8 mouse cellular contexts compared by ENCODE assay signal in genomic region chr14:20478385-20478784, GRCm38 (mm10). TPM values are rescaled to one million over a fixed set of nuclear protein-coding genes. Genes with fewer than 3 reads are reported as not detected.
DNase-seq lines count a peak whose midpoint lies in the region; ATAC-seq and TF ChIP-seq lines count a peak whose summit lies in the region.

No protein-coding gene starts in this region.

- H3K4me1 ChIP-seq in kidney, embryonic 14.5 days (ENCODE audit: control insufficient read depth, insufficient read depth, low read length), result peaks cover 12% of the 10 kb centered on the region; the same call in 1 of the 2 replicates
- peaks cover 15 to 20% of the 10 kb centered on the region in 2 experiments for H3K4me1 ChIP-seq in MEL (ENCODE audit: control insufficient read depth in 1 of 2, insufficient read depth in 2 of 2, low read length in 2 of 2)
- H3K4me1 ChIP-seq in hindbrain, postnatal 0 days (ENCODE audit: insufficient read depth, low read length), result 0 out of 2 replicates have a peak, but pooled peaks cover 4% of the 10 kb centered on the region
- H3K4me1 ChIP-seq in neural tube, embryonic 12.5 days, result peaks cover 8% of the 10 kb centered on the region; the same call in 1 of the 2 replicates

- TF ChIP-seq EP300 in MEL (IDR thresholded peaks at IDR 0.05; ENCODE audit: low read depth in 1 of 2, low read length in 2 of 2), result no peak; a peak in 2 of 4 replicates

- peak overlapping the region; percentile 72 for H3K4me2 ChIP-seq in kidney, embryonic 14.5 days (replicated peaks; ENCODE audit: low read depth, low read length)
- H3K4me2 ChIP-seq in hindbrain, postnatal 0 days (ENCODE audit: low read depth, low read length), result peak overlapping the region; percentile 61
- H3K4me2 ChIP-seq in neural tube, embryonic 12.5 days (replicated peaks), result peak overlapping the region; percentile 78; the same call in 1 of the 2 replicates

- TF ChIP-seq RAD21 in MEL (IDR thresholded peaks at IDR 0.05; ENCODE audit: low read depth, low read length), result no peak

- no peak overlapping the region for H3K9ac ChIP-seq in kidney, embryonic 14.5 days (ENCODE audit: low read depth, low read length)
- H3K9ac ChIP-seq in MEL (ENCODE audit: control insufficient read depth, low read depth, low read length, poor library complexity, severe bottlenecking), result peak overlapping the region; percentile 52
- H3K9ac ChIP-seq in hindbrain, postnatal 0 days (replicated peaks; ENCODE audit: low read length), result no peak overlapping the region
- no peak overlapping the region for H3K9ac ChIP-seq in neural tube, embryonic 12.5 days

- H3K4me3 ChIP-seq in kidney, embryonic 14.5 days (ENCODE audit: low read length), result peak overlapping the region; percentile 79; the same call in 1 of the 2 replicates
- peak overlapping the region; percentile 59 to 81 for H3K4me3 ChIP-seq in MEL (ENCODE audit: control insufficient read depth in 1 of 2, insufficient read depth in 1 of 2, low read depth in 2 of 2, low read length in 2 of 2)
- H3K4me3 ChIP-seq in hindbrain, postnatal 0 days (ENCODE audit: low read length), result peak overlapping the region; percentile 53; the same call in 1 of the 2 replicates
- no peak overlapping the region for H3K4me3 ChIP-seq in neural tube, embryonic 12.5 days

- H3K27me3 ChIP-seq in kidney, embryonic 14.5 days (ENCODE audit: control insufficient read depth, insufficient read depth, low read length), result no peaks in the 10 kb centered on the region
- no peaks in the 10 kb centered on the region for H3K27me3 ChIP-seq in MEL (ENCODE audit: control insufficient read depth in 1 of 2, insufficient read depth in 2 of 2, low read length in 2 of 2)
- H3K27me3 ChIP-seq in hindbrain, postnatal 0 days (ENCODE audit: insufficient read depth, low read length), result no peaks in the 10 kb centered on the region
- H3K27me3 ChIP-seq in neural tube, embryonic 12.5 days (replicated peaks), result peaks cover 7% of the 10 kb centered on the region; the same call in 1 of the 2 replicates

- ATAC-seq in kidney, embryonic 14.5 days (ENCODE audit: low FRiP score, low TSS enrichment), result no peak
- ATAC-seq in hindbrain, postnatal 0 days, result no peak
- ATAC-seq in neural tube, embryonic 12.5 days (ENCODE audit: low FRiP score, low read depth), result no peak
- ATAC-seq in monocyte, adult 5-6 weeks (replicated peaks; ENCODE audit: insufficient number of reproducible peaks, low FRiP score, low TSS enrichment, poor library complexity, severe bottlenecking), result no peak

- H3K9me3 ChIP-seq in kidney, embryonic 14.5 days (ENCODE audit: control insufficient read depth, low read length), result no peaks in the 10 kb centered on the region
- H3K9me3 ChIP-seq in MEL (replicated peaks; ENCODE audit: insufficient read depth, low read length), result no peaks in the 10 kb centered on the region
- H3K9me3 ChIP-seq in hindbrain, postnatal 0 days (ENCODE audit: low read length), result no peaks in the 10 kb centered on the region
- H3K9me3 ChIP-seq in neural tube, embryonic 12.5 days, result no peaks in the 10 kb centered on the region

- 0 out of 2 replicates have a peak, but pooled peaks cover 3% of the 10 kb centered on the region for H3K36me3 ChIP-seq in kidney, embryonic 14.5 days (ENCODE audit: control insufficient read depth, insufficient read depth, low read length)
- peaks cover 1 to 36% of the 10 kb centered on the region in 2 experiments for H3K36me3 ChIP-seq in MEL (ENCODE audit: control insufficient read depth in 1 of 2, insufficient read depth in 2 of 2, low read length in 2 of 2)
- H3K36me3 ChIP-seq in hindbrain, postnatal 0 days (ENCODE audit: insufficient read depth, low read length), result no peaks in the 10 kb centered on the region
- no peaks in the 10 kb centered on the region for H3K36me3 ChIP-seq in neural tube, embryonic 12.5 days

- no peak for TF ChIP-seq CTCF in MEL (IDR thresholded peaks at IDR 0.05 in 2 of 3, conservative IDR thresholded peaks at IDR 0.05 in 1 of 3; ENCODE audit: control insufficient read depth in 1 of 3, insufficient read depth in 1 of 3, low read depth in 2 of 3, low read length in 3 of 3, poor library complexity in 1 of 3, severe bottlenecking in 1 of 3)
- no peak for TF ChIP-seq CTCF in hindbrain, postnatal 0 days (IDR thresholded peaks at IDR 0.05; ENCODE audit: low read depth)

- TF ChIP-seq POLR2A in MEL (IDR thresholded peaks at IDR 0.05; ENCODE audit: control insufficient read depth in 1 of 2, insufficient read depth in 1 of 2, low read depth in 1 of 2, low read length in 2 of 2, poor library complexity in 1 of 2), result no peak

- H3K79me2 ChIP-seq in MEL (ENCODE audit: control insufficient read depth, insufficient read depth, low read length, poor library complexity), result peaks cover 15% of the 10 kb centered on the region

- H3K27ac ChIP-seq in kidney, embryonic 14.5 days (ENCODE audit: low read depth, low read length), result no peak overlapping the region
- peak overlapping the region; percentile 99 for H3K27ac ChIP-seq in MEL (ENCODE audit: control insufficient read depth, low read depth, low read length)
- H3K27ac ChIP-seq in hindbrain, postnatal 0 days, result no peak overlapping the region
- H3K27ac ChIP-seq in neural tube, embryonic 12.5 days, result no peak overlapping the region

- 43% methylated on average over 3 of the region's 3 CpGs for WGBS in kidney, embryonic 14.5 days
- WGBS in hindbrain, postnatal 0 days, result 59% methylated on average over 3 of the region's 3 CpGs
- WGBS in neural tube, embryonic 12.5 days, result 47% methylated on average over 3 of the region's 3 CpGs

- no peak for DNase-seq in kidney, adult 11 months
- DNase-seq in MEL (ENCODE audit: low read depth, low spot score), result no peak
- DNase-seq in hindbrain, postnatal 0 days (ENCODE audit: low spot score), result no peak
- DNase-seq in spleen, postnatal 10 days (ENCODE audit: low spot score in 2 of 2), result no peak
- no peak for DNase-seq in frontal cortex, adult 2 months (ENCODE audit: extremely low spot score in 1 of 2, low spot score in 1 of 2)

TF ChIP-seq in MEL, 35 proteins besides CTCF, POLR2A, EP300 and RAD21:
- TF ChIP-seq CHD1 (IDR thresholded peaks at IDR 0.05; ENCODE audit: low read depth, low read length) (no peak; the same call in 1 of the 2 replicates), NELFE (IDR thresholded peaks at IDR 0.05; ENCODE audit: low read depth, low read length) (no peak), ZMIZ1 (IDR thresholded peaks at IDR 0.05; ENCODE audit: low read depth, low read length) (no peak), ETS1 (IDR thresholded peaks at IDR 0.05; ENCODE audit: low read depth, low read length) (no peak), GABPA (IDR thresholded peaks at IDR 0.05; ENCODE audit: low read depth, low read length) (no peak), POLR2AphosphoS2 (IDR thresholded peaks at IDR 0.05; ENCODE audit: low read length) (no peak), MAFK (IDR thresholded peaks at IDR 0.05; ENCODE audit: borderline replicate concordance, low read depth, low read length) (no peak), GATA1 (IDR thresholded peaks at IDR 0.05; ENCODE audit: low read depth, low read length) (no peak), UBTF (IDR thresholded peaks at IDR 0.05; ENCODE audit: borderline replicate concordance, insufficient read depth, low read depth, low read length) (no peak), E2F4 (IDR thresholded peaks at IDR 0.05; ENCODE audit: borderline replicate concordance, low read depth, low read length) (no peak), USF1 (IDR thresholded peaks at IDR 0.05; ENCODE audit: low read depth, low read length) (0 out of 2 replicates have a peak, but pooled peaks have one; percentile 13), TAL1 (IDR thresholded peaks at IDR 0.05; ENCODE audit: low read length) (no peak), USF2 (IDR thresholded peaks at IDR 0.05; ENCODE audit: borderline replicate concordance in 1 of 2, insufficient read depth in 1 of 2, low read depth in 1 of 2, low read length in 2 of 2) (0 out of 4 replicates have a peak, but pooled peaks of 1 of the 2 experiments have one; percentile 4), ZKSCAN1 (IDR thresholded peaks at IDR 0.05; ENCODE audit: low read depth, low read length) (no peak)

RNA-seq across cellular contexts. Expression of gene Anxa7, which starts 1.5 kb away (rescaled TPM):
- polyA plus RNA-seq in kidney, embryonic 14.5 days (2014; fragmentation: Nextera tagmentation; extraction: Ambion mirVana), result 29.4 and 33.7 TPM in 2 replicates
- 44.8 and 52.0 TPM in 2 replicates for total RNA-seq in MEL (2012; rRNA removed)
- polyA plus RNA-seq in MEL (2012; ENCODE audit: insufficient read depth in 1 of 2, insufficient read length in 2 of 2, low read depth in 1 of 2, low replicate concordance in 2 of 2, missing spikeins in 1 of 2), result 10 to 100 TPM in 1 of 2 experiments, not detected in 1; 70.3 TPM
- total RNA-seq in hindbrain, postnatal 0 days (2014; rRNA removed), result 36.5 and 38.4 TPM in 2 replicates
- polyA plus RNA-seq in hindbrain, postnatal 0 days (2015; fragmentation: Nextera tagmentation; extraction: Ambion mirVana), result 19.8 and 20.5 TPM in 2 replicates
- 14.4 and 14.6 TPM in 2 replicates for polyA plus RNA-seq in neural tube, embryonic 12.5 days (2016; fragmentation: Nextera tagmentation; extraction: Ambion mirVana)
- 70.7 to 97.0 TPM (median 87.2 TPM) in 3 replicates for total RNA-seq in monocyte, adult 5-6 weeks (2017)
- polyA plus RNA-seq in frontal cortex, adult 2 months (2012; rRNA removed), result 72.6 TPM in 2 replicates

RNA-seq across cellular contexts. Expression of gene Mss51, which starts 18.3 kb away (rescaled TPM):
- polyA plus RNA-seq in kidney, embryonic 14.5 days (2014; fragmentation: Nextera tagmentation; extraction: Ambion mirVana), result 1.0 and 2.0 TPM in 2 replicates
- 0.42 and 0.62 TPM in 2 replicates for total RNA-seq in MEL (2012; rRNA removed)
- polyA plus RNA-seq in MEL (2012; ENCODE audit: insufficient read depth in 1 of 2, insufficient read length in 2 of 2, low read depth in 1 of 2, low replicate concordance in 2 of 2, missing spikeins in 1 of 2), result 1 to 10 TPM in 1 of 2 experiments, not detected in 1; 1.1 TPM
- 0.11 and 0.26 TPM in 2 replicates for total RNA-seq in hindbrain, postnatal 0 days (2014; rRNA removed)
- polyA plus RNA-seq in hindbrain, postnatal 0 days (2015; fragmentation: Nextera tagmentation; extraction: Ambion mirVana), result 0.08 and 0.19 TPM in 2 replicates
- 0.98 and 1.4 TPM in 2 replicates for polyA plus RNA-seq in neural tube, embryonic 12.5 days (2016; fragmentation: Nextera tagmentation; extraction: Ambion mirVana)
- 0.43 to 1.9 TPM in 2 of 3 replicates, not detected in the other for total RNA-seq in monocyte, adult 5-6 weeks (2017)
- 0.36 and 0.62 TPM in 2 replicates for polyA plus RNA-seq in frontal cortex, adult 2 months (2012; rRNA removed)

RNA-seq across cellular contexts. Expression of gene Cfap70, which starts 26.4 kb away (rescaled TPM):
- 0.39 and 0.72 TPM in 2 replicates for polyA plus RNA-seq in kidney, embryonic 14.5 days (2014; fragmentation: Nextera tagmentation; extraction: Ambion mirVana)
- not detected in 2 replicates for total RNA-seq in MEL (2012; rRNA removed)
- polyA plus RNA-seq in MEL (2012; ENCODE audit: insufficient read depth in 1 of 2, insufficient read length in 2 of 2, low read depth in 1 of 2, low replicate concordance in 2 of 2, missing spikeins in 1 of 2), result under 1 TPM in 1 of 2 experiments, not detected in 1; 0.11 TPM
- total RNA-seq in hindbrain, postnatal 0 days (2014; rRNA removed), result 0.11 and 0.31 TPM in 2 replicates
- polyA plus RNA-seq in hindbrain, postnatal 0 days (2015; fragmentation: Nextera tagmentation; extraction: Ambion mirVana), result 1.8 and 2.2 TPM in 2 replicates
- 0.23 and 0.41 TPM in 2 replicates for polyA plus RNA-seq in neural tube, embryonic 12.5 days (2016; fragmentation: Nextera tagmentation; extraction: Ambion mirVana)
- not detected in 3 replicates for total RNA-seq in monocyte, adult 5-6 weeks (2017)
- 0.72 and 1.7 TPM in 2 replicates for polyA plus RNA-seq in frontal cortex, adult 2 months (2012; rRNA removed)
